Mouse (Mus musculus): ENCODE measurements around the gene Prkg1.

DNA sequence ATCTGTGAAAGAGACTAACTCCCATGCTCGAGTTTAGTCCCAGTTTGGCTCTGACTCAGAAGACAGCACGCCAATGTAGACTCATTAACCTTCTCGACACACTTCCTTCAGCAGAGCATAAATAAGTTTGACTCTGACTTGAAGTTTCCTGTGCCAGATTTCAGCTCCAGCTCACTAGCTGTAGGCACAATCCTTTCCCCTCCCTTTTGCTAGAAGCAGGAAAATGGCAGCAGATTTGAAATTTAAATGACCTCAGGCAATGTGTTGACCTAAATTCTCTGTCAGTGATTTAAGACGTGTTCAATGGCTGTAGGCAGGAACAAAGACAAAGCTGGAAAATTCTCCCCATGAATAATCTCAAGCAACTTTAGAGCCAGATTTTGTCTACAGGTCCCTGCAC lies 650.1 kb downstream of the Prkg1 start:
- TF ChIP-seq CTCF (IDR thresholded peaks at IDR 0.05; ENCODE audit: low read depth, low read length) (no peak), GATA2 (IDR thresholded peaks at IDR 0.05; ENCODE audit: borderline replicate concordance, low read depth, low read length) (no peak), GATA1 (IDR thresholded peaks at IDR 0.05; ENCODE audit: borderline replicate concordance, low read length) (no peak), TAL1 (conservative IDR thresholded peaks at IDR 0.05; ENCODE audit: low read depth, low read length) (no peak)
